8 mouse cellular contexts compared by ENCODE assay signal in genomic region chr1:131116430-131117011, GRCm38 (mm10). TPM values are rescaled to one million over a fixed set of nuclear protein-coding genes. Genes with fewer than 3 reads are reported as not detected.
DNase-seq lines count a peak whose midpoint lies in the region; ATAC-seq lines count a peak whose summit lies in the region.

No protein-coding gene starts in this region.

- peak overlapping the region; percentile 80 for H3K27ac ChIP-seq in heart, embryonic 10.5 days
- no peak overlapping the region for H3K27ac ChIP-seq in liver, embryonic 11.5 days (ENCODE audit: low read depth, low read length)
- H3K27ac ChIP-seq in kidney, embryonic 15.5 days, result no peak overlapping the region

- no peaks in the 10 kb centered on the region for H3K9me3 ChIP-seq in heart, embryonic 10.5 days
- no peaks in the 10 kb centered on the region for H3K9me3 ChIP-seq in liver, embryonic 11.5 days (ENCODE audit: control insufficient read depth, low read length)
- H3K9me3 ChIP-seq in kidney, embryonic 15.5 days (replicated peaks), result no peaks in the 10 kb centered on the region

- no peak overlapping the region for H3K9ac ChIP-seq in liver, embryonic 11.5 days (ENCODE audit: low read depth, low read length)
- H3K9ac ChIP-seq in kidney, embryonic 15.5 days, result no peak overlapping the region

- DNase-seq in testis, postnatal 10 days (ENCODE audit: low spot score), result peak; percentile 56
- DNase-seq in testis, postnatal 14 days (ENCODE audit: low spot score), result no peak
- DNase-seq in heart, embryonic 10.5 days (ENCODE audit: low spot score), result peak; percentile 84
- DNase-seq in layer of hippocampus, postnatal 10 days (ENCODE audit: low spot score in 2 of 2), result peak; percentile 41 to 64
- DNase-seq in right cerebral cortex, adult 2 months (ENCODE audit: low spot score in 2 of 2), result peak; percentile 83 to 86
- no peak for DNase-seq in liver, embryonic 11.5 days (ENCODE audit: low spot score)
- DNase-seq in adrenal gland, postnatal 4 days (ENCODE audit: low spot score in 2 of 2), result no peak

- H3K4me3 ChIP-seq in heart, embryonic 10.5 days, result no peak overlapping the region
- no peak overlapping the region for H3K4me3 ChIP-seq in liver, embryonic 11.5 days (ENCODE audit: low read depth, low read length)
- no peak overlapping the region for H3K4me3 ChIP-seq in kidney, embryonic 15.5 days (replicated peaks)

- H3K4me2 ChIP-seq in liver, embryonic 11.5 days, result no peak overlapping the region
- no peak overlapping the region for H3K4me2 ChIP-seq in kidney, embryonic 15.5 days

- WGBS in heart, embryonic 10.5 days, result 42% methylated on average over 13 of the region's 13 CpGs
- WGBS in liver, embryonic 11.5 days, result 52% methylated on average over 13 of the region's 13 CpGs
- 62% methylated on average over 13 of the region's 13 CpGs for WGBS in kidney, embryonic 15.5 days

- H3K4me1 ChIP-seq in heart, embryonic 10.5 days, result peaks cover 33% of the 10 kb centered on the region
- H3K4me1 ChIP-seq in liver, embryonic 11.5 days (replicated peaks; ENCODE audit: control insufficient read depth, insufficient read depth, low read length), result peaks cover 4% of the 10 kb centered on the region; the same call in 1 of the 2 replicates
- H3K4me1 ChIP-seq in kidney, embryonic 15.5 days, result peaks cover 19% of the 10 kb centered on the region

- H3K27me3 ChIP-seq in heart, embryonic 10.5 days (ENCODE audit: insufficient read depth, poor library complexity, severe bottlenecking), result no peaks in the 10 kb centered on the region
- H3K27me3 ChIP-seq in liver, embryonic 11.5 days (replicated peaks; ENCODE audit: control insufficient read depth, insufficient read depth, low read length), result no peaks in the 10 kb centered on the region
- peaks cover 5% of the 10 kb centered on the region; the same call in 1 of the 2 replicates for H3K27me3 ChIP-seq in kidney, embryonic 15.5 days

- no peak for ATAC-seq in liver, embryonic 11.5 days (replicated peaks; ENCODE audit: low FRiP score)
- ATAC-seq in kidney, embryonic 15.5 days (replicated peaks; ENCODE audit: low FRiP score), result no peak

- no peaks in the 10 kb centered on the region for H3K36me3 ChIP-seq in heart, embryonic 10.5 days
- no peaks in the 10 kb centered on the region for H3K36me3 ChIP-seq in liver, embryonic 11.5 days (ENCODE audit: control insufficient read depth, insufficient read depth, low read length)
- H3K36me3 ChIP-seq in kidney, embryonic 15.5 days, result no peaks in the 10 kb centered on the region

RNA-seq across cellular contexts. Expression of gene Mapkapk2, which starts 18.9 kb away (rescaled TPM):
- 59.2 and 60.3 TPM in 2 replicates for polyA plus RNA-seq in heart, embryonic 10.5 days (2016; fragmentation: Nextera tagmentation; extraction: Ambion mirVana)
- total RNA-seq in layer of hippocampus, postnatal 10 days (2021), result 10 to 100 TPM; 31.2 to 34.0 TPM
- 26.9 and 30.1 TPM in 2 replicates for polyA plus RNA-seq in liver, embryonic 11.5 days (2014; fragmentation: Nextera tagmentation; extraction: Ambion mirVana)
- 100 to 1,000 TPM; 152 to 160 TPM for total RNA-seq in adrenal gland, postnatal 4 days (2021)
- 44.7 and 49.3 TPM in 2 replicates for polyA plus RNA-seq in kidney, embryonic 15.5 days (2015; fragmentation: Nextera tagmentation; extraction: Ambion mirVana)

RNA-seq across cellular contexts. Expression of gene Dyrk3, which starts 21.6 kb away (rescaled TPM):
- 3.1 and 3.9 TPM in 2 replicates for polyA plus RNA-seq in heart, embryonic 10.5 days (2016; fragmentation: Nextera tagmentation; extraction: Ambion mirVana)
- 10 to 100 TPM; 14.0 to 15.3 TPM for total RNA-seq in layer of hippocampus, postnatal 10 days (2021)
- 11.7 and 16.2 TPM in 2 replicates for polyA plus RNA-seq in liver, embryonic 11.5 days (2014; fragmentation: Nextera tagmentation; extraction: Ambion mirVana)
- 1 to 10 TPM; 7.9 to 8.4 TPM for total RNA-seq in adrenal gland, postnatal 4 days (2021)
- 5.2 and 6.8 TPM in 2 replicates for polyA plus RNA-seq in kidney, embryonic 15.5 days (2015; fragmentation: Nextera tagmentation; extraction: Ambion mirVana)

RNA-seq across cellular contexts. Expression of gene Eif2d, which starts 36.5 kb away (rescaled TPM):
- polyA plus RNA-seq in heart, embryonic 10.5 days (2016; fragmentation: Nextera tagmentation; extraction: Ambion mirVana), result 54.8 and 62.9 TPM in 2 replicates
- 10 to 100 TPM; 37.7 to 39.7 TPM for total RNA-seq in layer of hippocampus, postnatal 10 days (2021)
- polyA plus RNA-seq in liver, embryonic 11.5 days (2014; fragmentation: Nextera tagmentation; extraction: Ambion mirVana), result 61.4 and 62.5 TPM in 2 replicates
- 10 to 100 TPM; 47.4 to 49.9 TPM for total RNA-seq in adrenal gland, postnatal 4 days (2021)
- polyA plus RNA-seq in kidney, embryonic 15.5 days (2015; fragmentation: Nextera tagmentation; extraction: Ambion mirVana), result 61.4 and 68.2 TPM in 2 replicates

Comparison
In these comparisons a context has a peak if more than half of its experiments do, and no peak if none do; other contexts are left out.
1. DNase-seq: peak in testis, postnatal 10 days (single experiment), heart, embryonic 10.5 days (single experiment), layer of hippocampus, postnatal 10 days (2 of 2) and right cerebral cortex, adult 2 months (2 of 2); none in testis, postnatal 14 days (single experiment), liver, embryonic 11.5 days (single experiment) and adrenal gland, postnatal 4 days (0 of 2).